ENCODE assay signal across 11 mouse cellular contexts in the genomic region with DNA sequence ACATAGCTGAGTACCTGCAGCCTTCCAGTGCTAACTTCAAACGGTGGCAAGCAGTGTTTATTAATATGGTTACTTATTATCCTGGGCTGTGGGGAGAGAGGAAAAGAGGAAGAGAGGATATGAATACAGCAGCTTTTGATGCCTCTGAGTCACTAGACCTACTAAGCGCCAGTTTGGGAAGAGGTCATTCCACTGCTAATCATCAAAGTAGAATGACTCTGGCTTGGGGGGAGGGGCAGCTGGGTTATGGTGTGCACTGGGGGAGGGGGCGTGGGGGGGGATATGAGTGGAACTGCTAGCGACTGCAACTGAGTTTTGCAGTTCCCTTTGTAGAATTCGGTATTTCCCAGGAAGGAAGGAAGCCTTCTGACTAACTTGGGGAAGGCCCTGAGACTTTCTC. TPM values are rescaled to one million over a fixed set of nuclear protein-coding genes. Genes with fewer than 3 reads are reported as not detected.
DNase-seq lines count a peak whose midpoint lies in the region; ATAC-seq and TF ChIP-seq lines count a peak whose summit lies in the region.
"Had no signal": no experiment of that assay in that cellular context is flagged by ENCODE, and none has a peak within 500 bp of the region (broad histone marks: within the 10 kb centered on the region; RNA-seq: fewer than 3 reads in every experiment).

No protein-coding gene starts in this region.

- H3K27me3 ChIP-seq in heart, embryonic 13.5 days (replicated peaks): peaks cover 23% of the 10 kb centered on the region
- no peaks in the 10 kb centered on the region for H3K27me3 ChIP-seq in embryonic facial prominence, embryonic 11.5 days (ENCODE audit: control insufficient read depth, insufficient read depth, low read length)
- no peaks in the 10 kb centered on the region for H3K27me3 ChIP-seq in hindbrain, embryonic 14.5 days (ENCODE audit: control insufficient read depth, insufficient read depth, low read length)
- no peaks in the 10 kb centered on the region for H3K27me3 ChIP-seq in midbrain, embryonic 14.5 days (ENCODE audit: control insufficient read depth, insufficient read depth, low read length)
- no peaks in the 10 kb centered on the region; the same call in 1 of the 2 replicates for H3K27me3 ChIP-seq in thymus, adult 2 months (ENCODE audit: control insufficient read depth, insufficient read depth, low read length)

- no peak for TF ChIP-seq CTCF in thymus, adult 2 months (IDR thresholded peaks at IDR 0.05; ENCODE audit: borderline replicate concordance, control insufficient read depth, extremely low read depth, insufficient read depth, low read length, poor library complexity)

- no peak for ATAC-seq in heart, embryonic 13.5 days (ENCODE audit: extremely low read depth, insufficient number of reproducible peaks, low FRiP score, low TSS enrichment)
- no peak for ATAC-seq in embryonic facial prominence, embryonic 11.5 days (replicated peaks; ENCODE audit: insufficient number of reproducible peaks, low FRiP score, low TSS enrichment, low read depth)
- ATAC-seq in hindbrain, embryonic 14.5 days (ENCODE audit: low FRiP score): no peak
- no peak for ATAC-seq in midbrain, embryonic 14.5 days (ENCODE audit: low FRiP score, low TSS enrichment)

- peak overlapping the region; percentile 80 for H3K4me3 ChIP-seq in heart, embryonic 13.5 days
- H3K4me3 ChIP-seq in embryonic facial prominence, embryonic 11.5 days (ENCODE audit: low read depth, low read length): peak overlapping the region; percentile 91
- H3K4me3 ChIP-seq in hindbrain, embryonic 14.5 days (replicated peaks; ENCODE audit: low read length): peak overlapping the region; percentile 92
- peak overlapping the region; percentile 89 for H3K4me3 ChIP-seq in midbrain, embryonic 14.5 days (replicated peaks; ENCODE audit: low read depth, low read length)
- no peak overlapping the region for H3K4me3 ChIP-seq in thymus, adult 2 months (ENCODE audit: control insufficient read depth, insufficient read depth, low read length)

- H3K27ac ChIP-seq in heart, embryonic 13.5 days (replicated peaks): no peak overlapping the region
- peak overlapping the region; percentile 100; the same call in 1 of the 2 replicates for H3K27ac ChIP-seq in embryonic facial prominence, embryonic 11.5 days (replicated peaks; ENCODE audit: low read depth, low read length)
- H3K27ac ChIP-seq in hindbrain, embryonic 14.5 days: peak overlapping the region; percentile 40; the same call in 1 of the 2 replicates
- H3K27ac ChIP-seq in midbrain, embryonic 14.5 days (replicated peaks; ENCODE audit: low read depth, low read length): no peak overlapping the region
- no peak overlapping the region for H3K27ac ChIP-seq in thymus, adult 2 months (ENCODE audit: control insufficient read depth, insufficient read depth, low read length)

- no peaks in the 10 kb centered on the region for H3K36me3 ChIP-seq in heart, embryonic 13.5 days
- no peaks in the 10 kb centered on the region; the same call in 1 of the 2 replicates for H3K36me3 ChIP-seq in embryonic facial prominence, embryonic 11.5 days (replicated peaks; ENCODE audit: control insufficient read depth, insufficient read depth, low read depth, low read length)
- H3K36me3 ChIP-seq in hindbrain, embryonic 14.5 days (replicated peaks; ENCODE audit: control insufficient read depth, insufficient read depth): no peaks in the 10 kb centered on the region
- no peaks in the 10 kb centered on the region for H3K36me3 ChIP-seq in midbrain, embryonic 14.5 days (ENCODE audit: control insufficient read depth, insufficient read depth, low read length)
- no peaks in the 10 kb centered on the region for H3K36me3 ChIP-seq in thymus, adult 2 months (ENCODE audit: control insufficient read depth, insufficient read depth, low read length)

- H3K4me1 ChIP-seq in heart, embryonic 13.5 days: peaks cover 69% of the 10 kb centered on the region
- H3K4me1 ChIP-seq in embryonic facial prominence, embryonic 11.5 days (ENCODE audit: control insufficient read depth, insufficient read depth, low read length): peaks cover 25% of the 10 kb centered on the region
- H3K4me1 ChIP-seq in hindbrain, embryonic 14.5 days (replicated peaks; ENCODE audit: control insufficient read depth, insufficient read depth, low read length): peaks cover 70% of the 10 kb centered on the region
- H3K4me1 ChIP-seq in midbrain, embryonic 14.5 days (ENCODE audit: control insufficient read depth, insufficient read depth, low read length): peaks cover 71% of the 10 kb centered on the region
- H3K4me1 ChIP-seq in thymus, adult 2 months (replicated peaks; ENCODE audit: control insufficient read depth, insufficient read depth, low read length): peaks cover 36% of the 10 kb centered on the region

- DNase-seq in heart, postnatal 25 days (ENCODE audit: low spot score): no peak
- no peak for DNase-seq in embryonic facial prominence, embryonic 11.5 days (ENCODE audit: low spot score)
- no peak for DNase-seq in hindbrain, embryonic 14.5 days (ENCODE audit: low spot score)
- peak; percentile 26 for DNase-seq in midbrain, embryonic 14.5 days
- no peak for DNase-seq in c-Kit-positive CD71-positive TER-119-positive erythroid progenitor cells, embryonic 14.5 days (ENCODE audit: low spot score)
- DNase-seq in thymus, adult 2 months: no peak
- no peak for DNase-seq in right cerebral cortex, postnatal 14 days
- DNase-seq: adrenal gland, postnatal 14 days; heart, postnatal 14 days; left cerebral cortex, postnatal 4 days had no signal

- WGBS in heart, embryonic 13.5 days: 27% methylated on average over 5 of the region's 5 CpGs
- WGBS in embryonic facial prominence, embryonic 11.5 days: 10% methylated on average over 5 of the region's 5 CpGs
- 5% methylated on average over 5 of the region's 5 CpGs for WGBS in hindbrain, embryonic 14.5 days
- 3% methylated on average over 5 of the region's 5 CpGs for WGBS in midbrain, embryonic 14.5 days
- WGBS in thymus, adult 2 months: 36% methylated on average over 5 of the region's 5 CpGs

- TF ChIP-seq POLR2A in thymus, adult 2 months (IDR thresholded peaks at IDR 0.05; ENCODE audit: control insufficient read depth, extremely low read depth, insufficient read depth, low read length, poor library complexity): no peak

- H3K9me3 ChIP-seq in heart, embryonic 13.5 days: no peaks in the 10 kb centered on the region
- H3K9me3 ChIP-seq in embryonic facial prominence, embryonic 11.5 days (replicated peaks; ENCODE audit: control insufficient read depth, low read length): no peaks in the 10 kb centered on the region
- H3K9me3 ChIP-seq in hindbrain, embryonic 14.5 days (ENCODE audit: control insufficient read depth, low read length): no peaks in the 10 kb centered on the region
- no peaks in the 10 kb centered on the region for H3K9me3 ChIP-seq in midbrain, embryonic 14.5 days (ENCODE audit: control insufficient read depth, low read length)

- intact Hi-C loops in heart, postnatal 25 days (cut with DNase I): loop anchor here (5.0 kb wide), 1 partner anchor 253 kb away; no protein-coding TSS in a partner anchor

- H3K4me2 ChIP-seq in heart, embryonic 13.5 days: peak overlapping the region; percentile 96
- H3K4me2 ChIP-seq in embryonic facial prominence, embryonic 11.5 days (ENCODE audit: low read depth, low read length): peak overlapping the region; percentile 85
- H3K4me2 ChIP-seq in hindbrain, embryonic 14.5 days (replicated peaks): peak overlapping the region; percentile 68
- H3K4me2 ChIP-seq in midbrain, embryonic 14.5 days (ENCODE audit: low read length): peak overlapping the region; percentile 90

- peak overlapping the region; percentile 96 for H3K9ac ChIP-seq in heart, embryonic 13.5 days
- peak overlapping the region; percentile 92 for H3K9ac ChIP-seq in embryonic facial prominence, embryonic 11.5 days (replicated peaks; ENCODE audit: low read length)
- H3K9ac ChIP-seq in hindbrain, embryonic 14.5 days: peak overlapping the region; percentile 90
- H3K9ac ChIP-seq in midbrain, embryonic 14.5 days (replicated peaks; ENCODE audit: low read length): peak overlapping the region; percentile 90; the same call in 1 of the 2 replicates

RNA-seq across cellular contexts. Expression of a gene that starts 4.2 kb away (rescaled TPM):
- polyA plus RNA-seq in heart, embryonic 13.5 days (2015; fragmentation: Nextera tagmentation; extraction: Ambion mirVana): 1.5 and 2.0 TPM in 2 replicates
- 1 to 10 TPM; 5.2 to 6.0 TPM for total RNA-seq in heart, postnatal 25 days (2021)
- 15.3 and 15.9 TPM in 2 replicates for polyA plus RNA-seq in embryonic facial prominence, embryonic 11.5 days (2014; fragmentation: Nextera tagmentation; extraction: Ambion mirVana)
- polyA plus RNA-seq in hindbrain, embryonic 14.5 days (2014; fragmentation: Nextera tagmentation; extraction: Ambion mirVana): 9.0 and 11.7 TPM in 2 replicates
- 14.1 and 19.4 TPM in 2 replicates for polyA plus RNA-seq in midbrain, embryonic 14.5 days (2014; fragmentation: Nextera tagmentation; extraction: Ambion mirVana)
- 16.5 and 17.0 TPM in 2 replicates for polyA plus RNA-seq in thymus, adult 2 months (2012; rRNA removed)

Comparison
In these comparisons a context has a peak if more than half of its experiments do, and no peak if none do; other contexts are left out.
1. H3K27ac ChIP-seq: peak in embryonic facial prominence, embryonic 11.5 days (single experiment) and hindbrain, embryonic 14.5 days (single experiment); none in heart, embryonic 13.5 days (single experiment), midbrain, embryonic 14.5 days (single experiment) and thymus, adult 2 months (single experiment).
2. Peak in every context shown above with its lines, with median percentiles within 50 percentile points of each other: H3K4me2 ChIP-seq and H3K9ac ChIP-seq.